Mouse (Mus musculus): ENCODE data around the gene Phgdh. TPM values are rescaled to one million over a fixed set of nuclear protein-coding genes. Genes with fewer than 3 reads are reported as not detected.

Phgdh gene
- polyA plus RNA-seq (2015; fragmentation: Nextera tagmentation; extraction: Ambion mirVana) = 45.9 and 61.9 TPM in 2 replicates

DNA sequence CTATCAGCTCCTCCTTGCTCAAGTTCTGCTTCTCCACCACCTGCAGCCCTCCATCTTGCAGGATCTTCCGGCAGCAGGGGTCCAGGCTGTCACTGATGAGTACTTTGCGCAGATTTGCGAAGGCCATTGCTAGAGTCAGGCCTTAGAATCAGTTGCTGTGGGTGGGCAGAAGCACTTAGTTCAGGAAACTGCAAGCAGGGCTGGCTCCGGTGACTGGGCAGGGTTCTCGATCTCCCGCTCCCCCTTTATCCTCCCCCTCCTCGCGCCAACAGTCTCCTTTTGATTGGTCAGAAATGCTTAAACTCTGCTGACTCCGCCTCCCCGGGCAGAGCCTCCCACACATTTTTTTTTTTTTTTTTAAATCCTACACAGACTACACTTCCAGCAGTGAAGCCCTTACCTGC is at the start of gene Phgdh:
Gene Phgdh, minus strand, starts transcription at position 285 of the 404 bp plus-strand sequence.

DNA sequence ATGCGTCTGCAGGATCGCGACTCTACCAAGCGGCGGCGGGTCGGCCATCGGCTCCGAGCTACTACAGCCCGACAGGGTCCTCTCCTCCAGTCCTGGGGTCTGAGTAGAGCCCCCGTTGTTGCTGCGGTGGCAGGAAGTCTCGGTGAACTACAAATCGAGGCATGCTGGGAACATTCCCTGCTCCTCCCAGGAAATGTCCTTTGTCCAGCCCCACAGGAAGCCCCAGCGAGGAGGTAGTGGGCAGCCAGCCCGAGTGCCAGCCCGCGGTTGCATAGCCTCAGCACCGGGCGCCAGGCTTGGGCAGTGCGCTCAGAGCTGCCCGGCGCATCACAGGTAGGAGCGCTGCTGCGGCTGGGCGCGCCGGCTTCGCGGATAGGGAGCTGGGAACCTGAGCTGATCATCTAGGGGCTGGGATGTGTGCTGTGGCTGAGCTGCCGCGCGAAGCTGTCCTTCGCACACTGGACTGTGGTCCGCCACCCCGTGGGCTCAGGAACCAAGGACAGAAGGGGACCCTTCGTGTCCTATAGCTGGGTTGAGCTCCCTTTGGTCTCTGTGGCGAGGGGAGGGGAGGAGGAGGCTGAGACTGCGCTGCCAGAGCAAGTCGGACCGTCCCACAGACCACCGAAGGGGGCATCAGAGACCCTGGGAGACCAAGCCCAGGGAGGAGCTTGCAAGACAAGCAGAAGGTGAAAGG is 42.6 kb upstream of the Phgdh start, which contains the start of gene Zfp697:
Gene Zfp697, plus strand, starts transcription at position 216 of the 694 bp plus-strand sequence.

DNA sequence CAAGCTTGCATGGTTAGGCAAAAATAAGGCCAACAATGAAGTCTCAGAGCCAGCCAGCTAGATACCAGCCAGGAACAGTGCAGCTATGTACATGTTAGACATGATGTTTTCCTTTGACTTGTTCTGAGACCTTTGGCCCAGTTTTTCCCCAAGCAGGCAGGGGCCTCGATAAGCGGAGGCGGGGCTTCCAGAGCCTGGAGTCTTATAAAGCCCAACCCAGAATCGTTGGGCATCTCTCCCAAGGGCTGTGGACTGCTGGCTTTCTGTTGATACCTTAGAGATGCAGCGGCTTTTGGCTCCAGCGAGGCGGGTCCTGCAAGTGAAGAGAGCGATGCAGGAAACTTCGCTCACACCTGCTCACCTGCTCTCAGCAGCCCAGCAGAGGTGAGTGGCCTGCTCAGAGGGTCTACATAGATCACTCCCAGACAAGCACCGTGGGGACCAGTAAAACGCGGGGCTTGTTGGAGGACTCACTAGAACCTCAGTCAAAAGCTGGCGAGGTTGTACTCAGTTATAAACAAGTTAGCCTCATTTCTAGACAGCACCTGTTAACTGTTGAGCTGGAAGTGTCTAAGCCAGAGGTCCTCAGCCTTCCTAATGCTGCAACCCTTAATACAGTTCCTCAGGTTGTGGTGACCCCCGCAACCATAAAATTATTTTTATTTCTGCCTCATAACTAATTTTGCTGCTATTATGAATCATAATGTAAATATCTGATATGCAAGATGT is 59.4 kb downstream of the Phgdh start, which contains the start of gene Hmgcs2:
Gene Hmgcs2, plus strand, starts transcription at position 232 of the 729 bp plus-strand sequence.

Other genes starting within 250 kb of the Phgdh start
- not detected in 2 replicates for gene Adam30, start 179.4 kb downstream of the Phgdh start, polyA plus RNA-seq (2015; fragmentation: Nextera tagmentation; extraction: Ambion mirVana)
- gene Reg4, start 117.8 kb downstream of the Phgdh start, polyA plus RNA-seq (2015; fragmentation: Nextera tagmentation; extraction: Ambion mirVana) = 0.20 TPM in 1 of 2 replicates, not detected in the other
- 52.3 and 88.2 TPM in 2 replicates for gene Hmgcs2, start 59.6 kb downstream of the Phgdh start, polyA plus RNA-seq (2015; fragmentation: Nextera tagmentation; extraction: Ambion mirVana)
- 3.5 and 4.0 TPM in 2 replicates for gene Zfp697, start 42.5 kb upstream of the Phgdh start, polyA plus RNA-seq (2015; fragmentation: Nextera tagmentation; extraction: Ambion mirVana)
- 0.29 TPM in 1 of 2 replicates, not detected in the other for gene Gm4450, start 117.1 kb upstream of the Phgdh start, polyA plus RNA-seq (2015; fragmentation: Nextera tagmentation; extraction: Ambion mirVana)
- gene Hsd3b4, start 170.5 kb upstream of the Phgdh start, polyA plus RNA-seq (2015; fragmentation: Nextera tagmentation; extraction: Ambion mirVana) = 0.47 and 0.65 TPM in 2 replicates
- 0.47 and 0.65 TPM in 2 replicates for gene Gm10681, start 248.8 kb upstream of the Phgdh start, polyA plus RNA-seq (2015; fragmentation: Nextera tagmentation; extraction: Ambion mirVana)